Mouse (Mus musculus): ENCODE data around the gene Arhgef25.

Arhgef25 gene

GRCm38 (mm10) chr10:127186451-127186850, 3.4 kb downstream of the Arhgef25 start:
- DNase-seq (ENCODE audit: extremely low read depth, low read depth) = no peak

GRCm38 (mm10) chr10:127185506-127185905, 4.4 kb downstream of the Arhgef25 start:
- DNase-seq (ENCODE audit: extremely low read depth, low read depth) = no peak

- no peak for DNase-seq (ENCODE audit: extremely low read depth, low read depth)
Observed at GRCm38 (mm10) chr10:127185101-127185500, 4.8 kb downstream of the Arhgef25 start.

DNA sequence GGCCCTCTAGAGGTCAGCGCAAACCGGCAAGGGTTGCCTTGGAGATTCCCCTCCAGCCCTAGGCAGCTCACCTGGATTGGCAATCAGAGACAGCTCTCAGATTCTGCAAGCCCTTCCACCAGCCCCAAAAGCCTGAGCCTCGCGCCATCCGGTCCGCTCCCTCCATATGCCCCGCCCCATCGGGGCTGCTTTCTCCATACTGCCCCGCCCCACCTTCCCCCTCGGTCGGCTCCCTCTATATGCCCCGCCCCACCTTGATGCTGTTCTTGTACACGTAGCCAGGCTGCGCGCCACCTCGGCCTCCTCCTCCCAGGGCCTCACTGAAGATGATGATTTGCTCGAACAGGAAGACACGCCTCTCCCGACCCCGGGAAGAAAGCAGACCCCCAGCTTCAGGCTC, 6.1 kb downstream of the Arhgef25 start:
- no peak for DNase-seq (ENCODE audit: extremely low read depth, low read depth)

DNA sequence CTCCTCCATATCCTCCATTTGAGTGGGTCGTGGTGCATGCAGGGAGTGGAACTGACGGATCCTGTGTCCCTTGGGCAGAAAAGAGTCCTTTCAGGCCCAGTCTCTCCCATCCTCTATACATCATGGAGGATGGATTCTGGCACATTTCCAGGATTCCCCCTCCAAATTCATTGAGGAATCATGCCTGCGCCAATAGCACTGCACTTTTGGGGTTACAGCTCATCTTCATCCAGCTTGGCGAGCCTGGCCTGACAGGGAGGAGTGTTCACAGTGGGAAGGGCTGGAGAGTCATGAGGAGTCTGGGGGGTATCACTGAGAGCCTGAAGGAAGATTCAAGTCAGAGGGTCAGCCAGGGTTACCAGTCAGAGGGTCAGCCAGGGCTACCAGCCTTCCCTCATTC, 7.3 kb downstream of the Arhgef25 start:
- no peak for DNase-seq (ENCODE audit: extremely low read depth, low read depth)

GRCm38 (mm10) chr10:127181566-127181965, 8.3 kb downstream of the Arhgef25 start:
- DNase-seq (ENCODE audit: extremely low read depth, low read depth) = no peak

DNA sequence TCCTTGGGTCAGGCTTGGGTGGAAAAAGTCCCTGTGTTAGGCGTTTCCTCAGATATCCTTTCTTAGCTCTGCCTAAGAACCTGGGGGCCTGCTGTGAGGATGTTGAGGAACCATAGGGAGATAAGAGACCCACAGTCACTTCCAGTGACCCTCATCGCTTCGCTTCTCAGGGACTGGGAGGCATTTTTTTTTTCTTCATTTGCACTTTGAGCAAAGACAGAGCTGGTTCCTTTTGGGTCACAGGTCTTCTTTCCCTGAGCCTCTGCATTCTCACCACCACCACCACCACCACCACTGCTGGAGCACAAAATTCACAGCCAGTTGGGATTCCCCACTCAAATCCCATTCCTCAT, 9.2 kb downstream of the Arhgef25 start:
- DNase-seq (ENCODE audit: extremely low read depth, low read depth) = no peak

DNA sequence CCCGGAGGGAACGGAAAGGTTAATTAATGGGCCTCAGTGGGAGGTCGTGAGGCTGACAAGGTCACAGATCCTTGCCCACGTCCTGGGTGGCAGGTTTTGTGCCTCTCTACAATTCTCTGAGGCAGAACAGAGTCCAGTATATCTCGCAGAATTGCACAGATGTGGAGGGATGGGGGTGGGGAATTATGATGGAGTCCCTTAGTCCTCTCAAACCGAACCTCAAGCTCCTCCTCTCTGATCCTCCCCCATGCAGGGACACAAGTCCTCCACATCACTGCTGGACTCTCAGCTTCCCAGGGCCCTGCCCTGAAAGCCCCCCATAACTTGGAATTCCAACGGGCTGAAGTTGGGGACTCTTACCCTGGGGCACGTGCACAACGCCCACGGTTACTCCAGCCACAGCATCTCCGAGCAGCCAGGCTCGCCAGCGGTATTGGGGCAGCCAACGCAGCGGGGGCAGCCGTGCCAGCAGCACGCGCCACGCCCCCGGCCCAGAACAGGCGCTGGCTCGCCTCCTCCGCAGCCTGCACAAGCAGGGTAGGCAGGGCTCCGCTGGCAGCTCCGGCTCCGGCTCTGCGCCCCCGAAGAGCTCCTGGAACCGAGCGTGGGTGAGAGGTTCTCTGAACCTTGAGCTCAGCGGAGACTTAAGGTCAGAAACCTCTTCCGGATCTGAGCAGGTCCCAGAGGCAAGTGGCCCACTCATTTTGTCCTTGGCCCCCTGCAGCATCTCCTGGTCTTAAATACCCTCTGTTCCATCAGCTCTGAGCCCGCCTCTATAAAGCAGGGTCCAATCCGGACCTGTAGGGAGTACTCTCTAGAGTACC, 9.8 kb downstream of the Arhgef25 start, which contains the start of gene Slc26a10:
TSS of gene Slc26a10 (minus strand) at position 775 of the 824 bp plus-strand sequence.
- DNase-seq (ENCODE audit: extremely low read depth, low read depth) = no peak

- no peak for DNase-seq (ENCODE audit: extremely low read depth, low read depth)
Observed at GRCm38 (mm10) chr10:127178286-127179027, 11.4 kb downstream of the Arhgef25 start.

DNA sequence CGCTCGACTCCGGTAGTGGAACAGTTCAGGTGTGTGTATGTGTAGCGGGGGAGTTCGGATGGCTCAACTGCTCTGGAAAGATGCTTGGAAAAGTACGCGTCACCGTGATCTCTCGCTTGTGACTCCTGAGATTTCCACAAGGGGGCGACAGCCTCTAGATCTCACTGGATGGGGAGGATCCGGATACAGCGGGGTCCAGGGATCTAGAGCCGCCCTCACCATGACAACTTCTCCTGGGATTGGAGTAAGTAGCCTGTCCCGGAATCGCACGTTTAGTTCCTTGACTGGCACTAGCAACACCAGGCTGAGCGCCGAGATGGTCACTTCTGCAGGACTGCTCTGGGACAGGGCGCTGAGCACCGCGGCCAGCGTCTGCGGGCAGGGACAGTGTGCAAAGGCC, 12.2 kb downstream of the Arhgef25 start:
- no peak for DNase-seq (ENCODE audit: extremely low read depth, low read depth)

DNA sequence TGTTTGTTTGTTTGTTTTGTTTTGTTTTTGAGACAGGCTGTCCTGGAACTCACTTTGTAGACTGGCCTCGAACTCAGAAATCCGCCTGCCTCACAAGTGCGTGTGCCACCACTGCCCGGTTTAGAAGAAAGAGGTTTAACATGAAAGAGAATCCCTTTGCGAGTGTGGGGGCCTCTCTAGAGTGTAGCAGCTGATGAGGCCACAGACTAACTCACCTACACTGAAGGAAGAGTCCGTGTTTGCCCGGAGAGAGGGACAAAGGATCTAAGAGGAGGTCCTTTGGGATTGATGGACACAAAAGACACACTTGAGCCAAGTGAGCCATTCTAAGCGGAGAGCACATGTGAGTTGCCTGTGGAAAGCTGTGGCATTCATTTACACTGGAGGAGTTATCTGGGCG, 12.6 kb downstream of the Arhgef25 start:
- no peak for DNase-seq (ENCODE audit: extremely low read depth, low read depth)

GRCm38 (mm10) chr10:127176756-127177155, 13.1 kb downstream of the Arhgef25 start:
- no peak for DNase-seq (ENCODE audit: extremely low read depth, low read depth)

GRCm38 (mm10) chr10:127176228-127176627, 13.7 kb downstream of the Arhgef25 start:
- no peak for DNase-seq (ENCODE audit: extremely low read depth, low read depth)

DNA sequence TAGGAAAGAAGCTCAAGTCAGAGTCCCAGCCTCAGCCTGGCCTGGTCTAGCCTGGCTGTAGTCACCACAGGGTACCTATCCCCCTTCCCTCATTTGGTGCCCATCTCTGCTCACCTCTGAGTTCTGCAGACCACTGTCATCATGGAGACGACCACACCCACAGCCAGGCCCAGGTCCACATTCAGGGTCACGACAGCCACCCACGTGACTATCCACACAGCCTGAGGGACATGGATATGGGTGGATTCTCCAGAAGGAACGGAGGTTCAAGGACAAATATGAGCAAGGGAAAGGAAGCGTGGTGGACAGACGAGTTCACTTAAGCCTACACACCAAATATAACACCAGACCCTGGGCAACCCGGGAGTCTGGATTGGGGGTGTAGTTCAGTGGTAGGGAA, 15.7 kb downstream of the Arhgef25 start:
- DNase-seq (ENCODE audit: extremely low read depth, low read depth) = no peak

GRCm38 (mm10) chr10:127173148-127174065, 16.5 kb downstream of the Arhgef25 start:
- no peak for DNase-seq (ENCODE audit: extremely low read depth, low read depth)

DNA sequence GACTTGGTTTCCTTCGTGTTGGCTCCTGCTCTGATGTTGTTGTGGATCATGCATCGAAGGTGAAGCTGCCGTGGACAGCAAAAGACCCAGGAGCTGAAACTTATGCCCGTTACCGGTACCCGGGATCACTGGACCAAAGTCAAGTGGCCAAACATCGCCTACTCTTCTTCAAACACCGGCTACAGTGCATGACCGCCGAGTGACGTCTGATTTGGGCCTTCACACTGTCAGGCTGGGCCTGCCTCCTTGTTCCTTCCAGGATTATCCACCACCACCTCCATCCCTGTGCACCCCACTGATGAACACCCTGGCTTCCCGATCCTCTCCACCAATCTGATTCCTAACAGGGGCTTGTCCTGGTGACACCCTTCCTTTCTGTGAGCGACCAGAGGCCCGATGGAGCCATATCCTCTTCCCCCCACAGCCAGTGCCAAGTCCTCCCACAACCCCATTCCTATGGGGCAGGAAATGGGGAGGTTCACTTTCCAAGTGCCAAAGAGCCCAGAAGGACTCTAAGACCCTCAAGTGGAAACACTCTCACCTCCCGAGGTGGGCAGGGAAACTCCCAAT, 18.2 kb downstream of the Arhgef25 start:
- DNase-seq (ENCODE audit: extremely low read depth, low read depth) = no peak

DNA sequence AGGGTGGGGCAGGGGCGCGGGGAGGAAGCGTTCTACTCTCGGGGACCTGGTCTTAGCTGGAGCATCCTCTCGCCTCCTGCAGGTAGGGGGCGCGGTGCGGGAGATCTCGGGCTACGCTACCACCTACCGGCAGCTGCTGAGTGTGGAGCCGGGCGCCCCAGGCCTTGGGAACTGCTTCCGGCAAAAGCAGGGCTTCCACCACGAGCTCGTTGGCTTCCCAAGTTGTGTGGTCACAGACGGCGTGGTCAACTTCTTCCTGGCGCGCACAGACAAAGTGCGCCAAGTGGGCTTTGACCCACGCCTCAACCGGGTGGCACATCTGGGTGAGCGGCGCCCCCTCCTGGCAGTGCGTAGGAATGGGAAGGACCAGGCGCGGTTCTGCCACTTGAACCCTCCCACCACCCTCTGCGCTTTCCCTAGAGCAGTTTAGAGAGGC, 19.0 kb downstream of the Arhgef25 start:
- DNase-seq (ENCODE audit: extremely low read depth, low read depth) = no peak

GRCm38 (mm10) chr10:127170002-127170401, 19.9 kb downstream of the Arhgef25 start:
- no peak for DNase-seq (ENCODE audit: extremely low read depth, low read depth)

- DNase-seq (ENCODE audit: extremely low read depth, low read depth) = no peak
Observed at GRCm38 (mm10) chr10:127167614-127168192, 22.2 kb downstream of the Arhgef25 start.

DNA sequence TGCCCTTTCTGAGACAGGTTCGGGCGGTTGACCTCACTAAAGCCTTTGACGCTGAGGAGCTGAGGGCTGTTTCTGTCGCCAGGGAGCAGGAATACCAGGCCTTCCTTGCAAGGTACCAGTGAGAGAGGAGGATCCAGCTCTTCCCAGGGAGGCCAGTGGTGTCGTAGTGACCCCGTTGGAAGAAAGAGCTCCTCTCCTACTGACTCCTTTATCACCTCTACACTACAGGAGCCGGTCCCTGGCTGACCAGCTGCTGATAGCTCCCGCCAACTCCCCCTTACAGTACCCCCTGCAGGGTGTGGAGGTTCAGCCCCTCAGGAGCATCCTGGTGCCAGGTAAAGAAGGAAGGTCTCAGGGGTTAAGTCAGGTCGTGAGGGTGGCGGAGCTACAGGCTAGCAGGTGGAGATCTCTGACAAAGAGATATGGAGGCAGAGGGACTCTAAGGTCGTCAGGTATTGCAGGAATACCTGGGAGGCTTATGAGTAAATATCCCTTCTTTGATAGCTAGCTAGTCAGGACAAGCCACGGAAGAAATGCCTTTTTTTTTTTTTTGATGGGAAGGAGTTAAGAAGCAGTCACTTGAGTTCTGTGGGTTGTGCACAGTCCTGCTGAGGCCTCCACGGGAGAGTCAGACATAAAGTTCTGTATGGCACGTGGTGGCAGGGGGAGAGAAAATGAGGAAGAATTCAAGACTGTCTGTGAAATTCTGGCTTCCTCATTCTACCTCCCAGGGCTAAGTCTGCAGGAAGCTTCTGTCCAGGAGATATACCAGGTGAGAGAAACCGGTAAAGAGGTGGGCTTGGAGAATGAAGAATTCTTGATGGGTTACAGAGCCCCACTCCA, 22.9 kb downstream of the Arhgef25 start:
- DNase-seq (ENCODE audit: extremely low read depth, low read depth) = no peak

Measured in MEL-GATA-1-ER (cell line).